Mouse (Mus musculus): ENCODE measurements around the gene Stac. TPM values are rescaled to one million over a fixed set of nuclear protein-coding genes. Genes with fewer than 3 reads are reported as not detected.
A peak's percentile ranks its signal among the peaks of the same experiment; 100 is the strongest.

Stac gene
- polyA plus RNA-seq, 2 experiments, result 0.02 TPM; not detected in 1

DNA sequence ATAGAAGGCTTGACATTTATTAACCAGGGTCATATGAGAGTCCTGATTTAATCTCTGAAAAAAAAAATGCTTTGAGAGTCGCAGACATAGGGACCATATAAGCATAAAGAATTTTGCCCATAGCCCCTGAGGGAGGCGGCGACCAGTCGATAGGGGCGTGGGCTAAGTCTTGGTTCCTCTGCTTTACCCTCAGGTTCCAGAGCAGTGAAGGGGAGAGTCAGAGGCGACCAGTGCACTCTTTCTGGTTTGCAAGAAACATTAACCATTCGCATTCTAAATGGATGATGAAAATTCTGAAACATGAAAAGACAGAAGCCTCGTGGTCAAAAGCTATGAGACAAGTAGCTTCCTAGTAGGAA lies 139.2 kb downstream of the Stac start:
- Histone ChIP-seq H3K4me3 (ENCODE audit: insufficient read depth in 1 of 2, low read depth in 2 of 2, low read length in 2 of 2) (no peak overlapping the region), H3K27me3 (ENCODE audit: control insufficient read depth, insufficient read depth, low read length) (no peaks in the 10 kb centered on the region), H3K4me1 (replicated peaks; ENCODE audit: control insufficient read depth in 2 of 2, insufficient read depth in 2 of 2, low read length in 1 of 2) (no peaks in the 10 kb centered on the region), H3K36me3 (replicated peaks; ENCODE audit: control insufficient read depth, insufficient read depth, low read depth) (no peaks in the 10 kb centered on the region), H3K27ac (no peak overlapping the region), H3K9ac (replicated peaks) (no peak overlapping the region), H3K9me3 (ENCODE audit: control insufficient read depth, low read length) (no peaks in the 10 kb centered on the region), H3K4me2 (ENCODE audit: low read depth) (no peak overlapping the region)
- TF ChIP-seq EP300 (IDR thresholded peaks at IDR 0.05; ENCODE audit: low read depth), result no peak
- no peak for TF ChIP-seq CTCF (IDR thresholded peaks at IDR 0.05; ENCODE audit: low read depth)
- 73% methylated on average over 8 of the region's 8 CpGs for WGBS (ENCODE audit: insufficient replicate concordance)
- DNase-seq (ENCODE audit: low read depth in 3 of 3, low spot score in 3 of 3), result no peak
- no peak for ATAC-seq (ENCODE audit: insufficient read depth)

DNA sequence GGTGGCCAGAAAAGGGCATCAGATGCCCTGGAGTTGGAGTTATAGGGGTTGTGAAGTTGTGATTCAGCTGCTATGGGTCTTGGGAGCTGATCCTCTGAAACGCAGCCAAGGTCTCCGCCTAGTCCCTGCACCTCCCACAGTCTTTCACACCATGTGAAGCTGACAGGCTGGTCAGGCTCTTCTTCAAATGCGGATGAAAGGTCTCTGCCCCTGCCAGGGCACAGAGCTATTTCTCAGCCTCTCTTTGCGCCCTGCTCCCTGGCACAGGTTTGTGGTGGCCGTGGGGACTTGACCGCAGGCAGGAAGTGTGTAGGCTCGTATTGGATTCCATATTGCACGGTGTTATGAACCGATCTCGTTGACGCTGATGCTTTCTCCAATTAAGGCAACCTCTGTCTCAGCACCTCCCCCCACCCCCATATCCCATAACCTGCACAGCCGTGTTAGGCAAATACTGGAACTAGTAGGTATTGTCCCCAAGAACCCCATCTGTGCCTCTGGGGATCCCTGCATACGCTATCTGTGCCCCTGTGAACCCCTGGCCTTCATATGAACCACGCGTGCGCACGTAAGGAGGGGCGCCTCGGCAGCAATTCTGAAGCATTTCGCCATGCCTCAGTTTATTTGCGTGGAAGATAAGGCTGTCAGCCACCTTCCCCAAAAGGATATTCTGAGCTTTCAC lies 139.7 kb downstream of the Stac start:
- Histone ChIP-seq H3K4me2 (ENCODE audit: low read depth) (no peak overlapping the region), H3K27ac (no peak overlapping the region), H3K9me3 (ENCODE audit: control insufficient read depth, low read length) (no peaks in the 10 kb centered on the region), H3K9ac (replicated peaks) (no peak overlapping the region), H3K4me1 (replicated peaks; ENCODE audit: control insufficient read depth in 2 of 2, insufficient read depth in 2 of 2, low read length in 1 of 2) (no peaks in the 10 kb centered on the region), H3K4me3 (ENCODE audit: insufficient read depth in 1 of 2, low read depth in 2 of 2, low read length in 2 of 2) (no peak overlapping the region), H3K36me3 (replicated peaks; ENCODE audit: control insufficient read depth, insufficient read depth, low read depth) (no peaks in the 10 kb centered on the region), H3K27me3 (ENCODE audit: control insufficient read depth, insufficient read depth, low read length) (no peaks in the 10 kb centered on the region)
- ATAC-seq (ENCODE audit: insufficient read depth) (no peak), DNase-seq (ENCODE audit: low read depth in 3 of 3, low spot score in 3 of 3) (no peak)
- 68% methylated on average over 21 of the region's 21 CpGs for WGBS (ENCODE audit: insufficient replicate concordance)
- no peak for TF ChIP-seq CTCF (IDR thresholded peaks at IDR 0.05; ENCODE audit: low read depth)
- TF ChIP-seq EP300 (IDR thresholded peaks at IDR 0.05; ENCODE audit: low read depth), result no peak

DNA sequence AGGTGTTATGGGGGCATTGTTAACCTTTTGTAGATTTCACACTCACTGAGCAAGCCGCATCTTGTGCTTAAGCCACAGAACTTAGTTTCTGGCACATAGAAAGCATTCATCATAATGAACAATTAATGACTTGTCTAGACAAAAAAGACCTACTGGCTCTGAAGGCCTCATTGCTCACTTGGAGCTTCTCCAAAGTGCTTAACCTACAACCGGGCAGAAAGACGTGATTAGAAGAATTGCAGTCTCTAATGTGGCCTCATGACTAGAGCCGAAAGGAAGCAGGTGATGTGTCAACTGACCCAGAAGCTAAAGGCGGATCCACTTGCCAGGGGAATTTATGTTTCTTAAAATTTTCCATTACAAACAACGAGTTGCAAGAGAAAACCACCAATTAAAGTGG lies 147.5 kb downstream of the Stac start:
- no peak overlapping the region for H3K4me2 ChIP-seq (ENCODE audit: low read depth)
- H3K9ac ChIP-seq (replicated peaks), result no peak overlapping the region
- H3K27ac ChIP-seq, result no peak overlapping the region
- 66% methylated on average over 6 of the region's 6 CpGs for WGBS (ENCODE audit: insufficient replicate concordance)
- H3K36me3 ChIP-seq (replicated peaks; ENCODE audit: control insufficient read depth, insufficient read depth, low read depth), result no peaks in the 10 kb centered on the region
- H3K4me3 ChIP-seq (ENCODE audit: insufficient read depth in 1 of 2, low read depth in 2 of 2, low read length in 2 of 2), result no peak overlapping the region
- DNase-seq (ENCODE audit: low read depth in 3 of 3, low spot score in 3 of 3) (no peak), ATAC-seq (ENCODE audit: insufficient read depth) (no peak)
- H3K4me1 ChIP-seq (replicated peaks; ENCODE audit: control insufficient read depth in 2 of 2, insufficient read depth in 2 of 2, low read length in 1 of 2), result no peaks in the 10 kb centered on the region
- TF ChIP-seq EP300 (IDR thresholded peaks at IDR 0.05; ENCODE audit: low read depth) (no peak), CTCF (IDR thresholded peaks at IDR 0.05; ENCODE audit: low read depth) (no peak)
- no peaks in the 10 kb centered on the region for H3K27me3 ChIP-seq (ENCODE audit: control insufficient read depth, insufficient read depth, low read length)
- H3K9me3 ChIP-seq (ENCODE audit: control insufficient read depth, low read length), result no peaks in the 10 kb centered on the region

DNA sequence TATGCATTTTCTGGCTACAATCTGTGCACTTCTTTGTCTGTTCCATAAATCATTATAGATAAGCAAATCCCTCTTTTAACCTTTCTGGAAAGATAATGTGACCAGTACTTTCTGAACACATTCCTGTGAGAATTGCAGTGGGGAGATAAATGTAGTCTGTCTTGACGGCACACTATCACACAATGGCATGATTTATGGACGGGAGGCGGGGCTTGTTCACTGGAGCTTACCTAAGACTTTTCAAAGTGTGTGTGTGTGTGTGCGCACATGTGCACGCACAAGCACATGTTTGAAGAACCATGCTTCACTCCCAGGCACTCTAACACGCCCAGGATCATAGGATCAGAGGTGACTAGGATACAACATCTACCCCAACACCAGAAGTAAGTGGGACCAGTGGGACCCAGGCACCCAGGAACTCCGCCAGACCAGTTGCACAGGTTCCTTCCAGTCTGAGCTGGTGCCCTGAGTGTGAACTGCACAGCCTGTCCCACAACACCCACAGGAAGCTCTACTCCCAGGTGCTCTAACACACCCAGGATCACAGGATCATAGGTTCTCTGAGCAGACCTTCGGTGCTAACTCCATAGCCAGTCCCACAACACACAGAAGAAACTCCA lies 154.6 kb downstream of the Stac start:
- H3K9ac ChIP-seq (replicated peaks), result no peak overlapping the region
- no peak for DNase-seq (ENCODE audit: low read depth in 3 of 3, low spot score in 3 of 3)
- H3K4me1 ChIP-seq (replicated peaks; ENCODE audit: control insufficient read depth in 2 of 2, insufficient read depth in 2 of 2, low read length in 1 of 2), result peaks cover 0 to 1% of the 10 kb centered on the region in 2 experiments; a peak in 1 of 4 replicates
- WGBS (ENCODE audit: insufficient replicate concordance), result 56% methylated on average over 8 of the region's 8 CpGs
- H3K27me3 ChIP-seq (ENCODE audit: control insufficient read depth, insufficient read depth, low read length), result no peaks in the 10 kb centered on the region
- H3K4me3 ChIP-seq (ENCODE audit: insufficient read depth in 1 of 2, low read depth in 2 of 2, low read length in 2 of 2), result no peak overlapping the region
- ATAC-seq (ENCODE audit: insufficient read depth), result no peak
- H3K4me2 ChIP-seq (ENCODE audit: low read depth), result no peak overlapping the region
- H3K27ac ChIP-seq, result no peak overlapping the region
- TF ChIP-seq EP300 (IDR thresholded peaks at IDR 0.05; ENCODE audit: low read depth) (no peak), CTCF (IDR thresholded peaks at IDR 0.05; ENCODE audit: low read depth) (no peak)
- no peaks in the 10 kb centered on the region for H3K9me3 ChIP-seq (ENCODE audit: control insufficient read depth, low read length)
- H3K36me3 ChIP-seq (replicated peaks; ENCODE audit: control insufficient read depth, insufficient read depth, low read depth), result no peaks in the 10 kb centered on the region

DNA sequence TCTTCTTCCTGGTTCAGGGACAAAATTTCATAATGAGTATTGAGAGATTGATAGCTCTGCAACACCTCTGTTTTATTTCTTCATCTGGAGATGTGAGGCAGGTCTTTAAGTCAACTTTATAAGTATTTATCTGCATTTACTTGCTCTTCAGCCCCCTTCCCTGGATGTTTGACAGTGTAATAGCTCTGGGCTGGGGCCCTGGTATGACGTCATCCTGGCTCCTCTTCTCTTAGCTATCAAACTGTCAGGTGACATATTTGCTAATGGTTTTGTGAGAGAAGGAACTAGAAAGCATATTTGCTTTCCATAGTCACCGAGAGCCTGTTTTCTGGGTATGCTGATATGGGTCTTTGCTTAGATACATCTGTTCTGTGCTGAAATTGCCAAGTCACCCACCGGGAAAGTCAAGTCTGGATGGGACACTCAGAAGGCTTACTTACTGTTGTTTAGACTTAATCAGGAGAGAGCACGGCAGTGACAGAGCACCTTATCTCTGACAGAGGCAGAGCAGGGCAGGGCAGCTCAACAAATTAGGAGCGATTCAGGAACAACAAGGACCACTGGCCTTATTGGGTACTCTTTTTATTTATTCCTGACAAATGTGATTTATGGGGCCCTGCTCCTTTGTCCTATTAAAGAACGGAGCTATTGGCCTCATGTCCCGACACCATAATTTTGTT lies 155.3 kb downstream of the Stac start:
- WGBS (ENCODE audit: insufficient replicate concordance), result 20% methylated on average over 7 of the region's 7 CpGs
- Histone ChIP-seq H3K9me3 (ENCODE audit: control insufficient read depth, low read length) (no peaks in the 10 kb centered on the region), H3K4me2 (ENCODE audit: low read depth) (no peak overlapping the region), H3K9ac (replicated peaks) (no peak overlapping the region), H3K4me1 (replicated peaks; ENCODE audit: control insufficient read depth in 2 of 2, insufficient read depth in 2 of 2, low read length in 1 of 2) (peaks cover 0 to 1% of the 10 kb centered on the region in 2 experiments; a peak in 1 of 4 replicates), H3K27ac (no peak overlapping the region), H3K36me3 (replicated peaks; ENCODE audit: control insufficient read depth, insufficient read depth, low read depth) (no peaks in the 10 kb centered on the region), H3K4me3 (ENCODE audit: insufficient read depth in 1 of 2, low read depth in 2 of 2, low read length in 2 of 2) (no peak overlapping the region), H3K27me3 (ENCODE audit: control insufficient read depth, insufficient read depth, low read length) (no peaks in the 10 kb centered on the region)
- peak; percentile 87 for ATAC-seq (ENCODE audit: insufficient read depth)
- TF ChIP-seq EP300 (IDR thresholded peaks at IDR 0.05; ENCODE audit: low read depth), result 0 out of 2 replicates have a peak, but pooled peaks have one; percentile 48
- TF ChIP-seq CTCF (IDR thresholded peaks at IDR 0.05; ENCODE audit: low read depth), result no peak
- peak in 1 of 3 experiments; percentile 22 for DNase-seq (ENCODE audit: low read depth in 3 of 3, low spot score in 3 of 3)

Measured in liver, embryonic 14.5 days (tissue).